Mouse (Mus musculus) ES-Bruce4 (cell line): ENCODE measurements at regions not wholly inside any gene's neighbourhood (a gene's known extent, or its start where the extent isn't known, plus 50 kb on each side); places are given as distances from the start of the nearest gene placed in this dataset.

ENCODE experiments used
- CTCF ChIP-seq: IDR thresholded peaks from one replicate; pipeline ENCODE4 v1.8.1; 2011; ENCODE audit warnings: low read depth, low read length
- POLR2A ChIP-seq: IDR thresholded peaks from one replicate; pipeline ENCODE4 v1.8.1; 2011; ENCODE audit warnings: low read length; ENCODE audit not compliant: insufficient read depth

- TF ChIP-seq POLR2A (no peak), CTCF (no peak)
Measured at GRCm38 (mm10) chr13:84751576-84752490, 437.4 kb upstream of the Ccnh start.
